Mouse (Mus musculus) left cerebral cortex, adult 8-10 months (tissue): ENCODE results near the gene Mprip. TPM values are rescaled to one million over a fixed set of nuclear protein-coding genes. Genes with fewer than 3 reads are reported as not detected.
"Not testable (repeated sequence)": the region's sequence is repeated elsewhere in the genome, so short reads cannot be mapped to it uniquely, and the experiment has no call there.

ENCODE experiments used
- DNase-seq, 2 experiments: peaks; one replicate each; pipeline ENCODE4 v3.0.0; 2022; ENCODE audit warnings: low spot score in 2 of 2
- total RNA-seq, 4 experiments: library from RNA; stranded (reverse); gene quantifications; 2 replicates each; pipeline ENCODE4 v1.2.4; 2022

Mprip gene
- total RNA-seq, 4 experiments from 2014 or later, result 269 to 287 (median 277) TPM

- DNase-seq, result no peak
Observed at GRCm38 (mm10) chr11:59653547-59653946, 7.6 kb upstream of the Mprip start.

GRCm38 (mm10) chr11:59655337-59655736 is 5.8 kb upstream of the Mprip start:
- DNase-seq, result no peak

GRCm38 (mm10) chr11:59656016-59656415 is 5.1 kb upstream of the Mprip start:
- DNase-seq, result no peak

- DNase-seq, result no peak
Observed at GRCm38 (mm10) chr11:59661601-59662248, 620 bp downstream of the Mprip start.

- peak; percentile 82 to 98 for DNase-seq
Observed at GRCm38 (mm10) chr11:59662249-59662788, 1.2 kb downstream of the Mprip start.

DNA sequence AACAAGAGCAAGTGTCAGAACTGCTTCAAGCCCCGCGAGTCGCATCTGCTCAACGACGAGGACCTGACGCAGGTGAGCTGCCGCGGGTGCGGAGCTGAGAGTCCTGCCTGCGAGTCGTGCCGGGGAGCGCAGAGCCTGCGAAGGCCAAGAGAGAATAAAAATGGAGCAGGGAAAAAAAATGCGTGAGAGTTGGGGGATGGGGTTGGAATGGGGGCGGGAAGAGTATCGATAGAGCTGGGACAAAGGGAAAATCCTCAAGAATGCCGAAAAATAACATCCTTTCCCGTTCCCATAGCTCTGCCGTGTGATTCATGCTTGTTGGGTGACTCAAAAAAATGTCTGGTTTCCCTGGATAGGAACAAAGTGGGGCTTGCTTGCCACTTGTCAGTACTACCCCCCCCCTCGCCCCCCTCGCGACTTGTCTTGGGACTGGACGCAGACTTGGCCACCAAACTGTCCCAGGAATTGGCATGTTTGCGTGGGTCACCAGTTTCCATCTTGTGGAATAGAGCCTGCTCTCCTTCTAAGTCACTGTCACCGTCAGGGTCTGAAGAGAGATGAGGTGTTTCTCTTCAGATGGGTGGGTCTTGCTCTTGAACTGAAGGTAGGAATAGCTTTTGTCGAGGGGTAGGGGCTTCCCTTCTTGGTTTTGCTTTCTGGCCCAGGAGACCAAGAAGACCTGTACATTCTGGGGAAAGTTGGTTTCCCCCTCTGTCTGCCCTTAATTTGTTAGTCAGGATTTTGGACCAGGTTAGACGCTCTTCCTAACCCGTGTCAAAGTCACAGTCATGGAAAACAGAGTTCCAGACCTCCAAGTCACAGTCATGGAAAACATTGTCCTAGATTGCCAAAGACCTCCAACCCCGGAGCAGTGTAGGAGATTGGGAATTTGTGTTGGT is 2.0 kb downstream of the Mprip start:
- peak in 1 of 2 experiments; percentile 25 for DNase-seq

- DNase-seq, result no peak
Observed at GRCm38 (mm10) chr11:59663776-59664320, 2.7 kb downstream of the Mprip start.

- peak; percentile 20 to 40 for DNase-seq
Observed at GRCm38 (mm10) chr11:59664818-59665217, 3.7 kb downstream of the Mprip start.

GRCm38 (mm10) chr11:59671049-59671693 is 10.1 kb downstream of the Mprip start:
- DNase-seq, result no peak

DNA sequence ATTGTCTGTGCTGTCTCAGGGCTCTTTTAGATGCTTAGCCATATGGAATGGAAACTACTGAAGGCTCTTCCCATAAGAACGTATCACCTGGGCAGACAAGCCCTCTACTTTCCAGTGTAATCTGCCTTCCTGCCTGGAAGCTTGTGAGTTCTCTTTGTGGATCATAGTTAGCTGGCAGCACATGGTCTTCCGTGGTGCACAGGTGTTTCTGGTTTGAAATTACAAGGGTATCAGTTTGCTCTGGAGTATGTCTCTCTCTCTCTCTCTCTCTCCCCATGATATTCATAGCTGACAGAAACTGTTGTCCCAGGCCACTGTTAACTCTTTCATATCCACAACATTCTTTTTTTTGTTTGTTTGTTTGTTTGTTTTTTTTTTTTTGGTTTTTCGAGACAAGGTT is 12.9 kb downstream of the Mprip start:
- no peak for DNase-seq

DNA sequence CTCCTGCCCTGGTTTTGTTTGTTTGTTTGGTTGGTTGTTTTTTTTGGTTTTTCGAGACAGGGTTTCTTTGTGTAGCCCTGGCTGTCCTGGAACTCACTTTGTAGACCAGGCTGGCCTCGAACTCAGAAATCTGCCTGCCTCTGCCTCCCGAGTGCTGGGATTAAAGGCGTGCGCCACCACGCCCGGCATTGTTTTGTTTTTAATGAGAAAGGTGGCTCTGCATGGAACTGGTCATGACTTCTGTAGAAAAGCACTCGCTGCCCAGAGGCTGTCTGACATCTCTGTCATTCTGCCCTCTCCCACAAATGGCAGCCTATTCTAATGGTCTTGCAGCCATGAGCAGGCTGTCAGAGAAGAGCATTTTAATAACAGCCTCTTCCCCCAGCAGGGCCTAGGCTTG is 13.6 kb downstream of the Mprip start:
- DNase-seq, result not testable (repeated sequence)

DNA sequence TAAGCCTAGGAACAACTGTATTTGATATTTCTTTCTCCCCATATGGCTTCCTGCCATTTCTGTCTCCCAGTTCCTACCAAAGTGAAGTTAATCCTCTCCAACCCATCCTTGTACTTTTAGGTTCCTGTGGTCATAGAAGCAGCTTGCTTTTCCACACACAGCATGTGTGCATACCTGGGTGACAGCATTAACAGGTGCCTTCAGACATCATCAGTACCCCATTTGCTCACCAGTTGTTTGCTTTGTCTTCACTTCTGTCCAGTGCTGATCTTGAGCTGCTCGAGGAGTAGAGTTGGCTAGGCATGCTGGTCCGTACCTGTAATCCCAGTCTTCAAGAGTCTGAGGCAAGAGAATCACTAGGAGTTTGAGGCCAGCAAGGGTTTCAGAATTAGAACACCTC is 16.7 kb downstream of the Mprip start:
- DNase-seq, result no peak

- no peak for DNase-seq
Observed at GRCm38 (mm10) chr11:59678693-59679092, 17.6 kb downstream of the Mprip start.

DNA sequence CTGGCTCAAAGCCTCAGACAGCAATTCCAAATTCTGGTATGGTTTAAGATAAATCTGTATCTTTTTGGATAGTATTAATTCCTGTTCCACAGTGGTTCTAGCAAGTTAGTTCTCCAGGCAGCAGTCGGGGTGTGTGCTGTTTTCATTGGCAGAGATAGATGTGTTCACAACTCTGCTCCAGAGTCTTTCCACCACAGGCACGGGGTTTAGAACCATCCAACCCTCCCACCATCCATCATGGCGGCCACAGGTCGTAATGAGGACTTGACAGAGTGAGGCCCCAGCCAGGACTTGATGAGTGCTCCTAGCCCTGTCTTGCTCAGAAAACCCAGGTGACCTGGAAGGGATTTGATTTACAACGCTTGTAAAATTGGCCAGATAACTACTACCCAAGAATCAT is 19.0 kb downstream of the Mprip start:
- no peak for DNase-seq

DNA sequence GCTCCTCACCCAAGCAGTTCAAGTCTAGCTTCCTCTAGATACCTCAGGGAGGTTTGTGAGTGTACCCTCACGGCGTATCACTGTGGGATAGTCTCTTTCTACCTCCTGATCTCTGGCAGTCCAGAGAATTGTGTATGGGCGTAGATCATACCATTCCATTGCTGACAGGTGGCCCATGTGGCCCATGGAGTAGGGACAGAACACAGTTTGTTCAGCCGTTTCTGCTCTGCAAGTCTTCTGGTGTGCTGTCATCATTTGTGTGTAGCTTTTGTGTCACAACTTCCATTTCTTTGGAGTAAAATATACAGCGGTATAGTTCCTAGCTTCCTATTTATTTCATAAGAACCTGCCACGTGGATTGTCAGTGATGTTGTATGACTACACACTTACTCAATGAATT is 23.9 kb downstream of the Mprip start:
- DNase-seq, result no peak

- no peak for DNase-seq
Observed at GRCm38 (mm10) chr11:59694533-59694932, 33.4 kb downstream of the Mprip start.

DNA sequence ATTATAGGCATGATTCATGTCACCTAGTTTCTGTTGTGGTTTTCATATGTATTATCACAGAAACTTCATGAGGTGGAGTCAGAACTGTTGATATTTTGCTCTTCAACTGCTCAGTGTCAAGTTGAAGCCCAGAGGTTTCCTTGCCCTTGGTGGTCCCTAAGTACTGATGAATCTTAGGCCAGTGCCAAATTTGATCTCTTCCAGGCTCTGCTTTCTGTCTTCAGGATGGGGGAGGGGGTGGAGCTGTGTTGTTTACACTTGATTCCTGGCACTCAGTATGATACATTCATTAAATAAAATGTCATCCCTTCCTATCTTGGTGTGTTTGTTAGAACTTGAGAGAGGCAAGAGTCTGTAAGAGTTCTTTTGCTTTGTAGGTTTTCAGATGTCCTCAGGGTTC is 34.4 kb downstream of the Mprip start:
- DNase-seq, result no peak

- peak in 1 of 2 experiments; percentile 45 for DNase-seq
Observed at GRCm38 (mm10) chr11:59697572-59697971, 36.5 kb downstream of the Mprip start.

- no peak for DNase-seq
Observed at GRCm38 (mm10) chr11:59700787-59701186, 39.7 kb downstream of the Mprip start.

- no peak for DNase-seq
Observed at GRCm38 (mm10) chr11:59705113-59705512, 44.0 kb downstream of the Mprip start.

DNA sequence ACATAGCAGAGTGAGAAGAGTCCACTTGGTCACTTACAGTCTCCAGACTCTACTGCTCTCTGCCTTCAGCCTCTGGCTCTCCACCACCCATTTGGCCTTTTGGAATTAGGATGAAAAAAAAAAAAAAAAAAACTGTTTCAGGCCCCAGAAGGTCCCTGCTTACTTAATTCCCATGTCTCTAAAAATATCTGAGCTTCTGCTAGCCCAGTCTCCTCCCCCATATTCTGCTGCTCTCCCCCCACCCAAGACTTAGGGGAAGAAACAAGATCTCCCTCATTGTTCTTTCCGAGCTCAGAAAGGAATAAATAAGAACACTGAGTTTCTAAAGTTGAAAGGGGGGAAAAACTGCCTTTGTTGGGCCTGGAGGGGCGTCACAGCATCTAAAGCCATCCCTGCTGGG is 46.4 kb downstream of the Mprip start:
- DNase-seq, result no peak
